Mouse (Mus musculus) testis, adult 2 months (tissue): ENCODE measurements at regions not wholly inside any gene's neighbourhood (a gene's known extent, or its start where the extent isn't known, plus 50 kb on each side); places are given as distances from the start of the nearest gene placed in this dataset.

Experiments
- H3K27ac ChIP-seq: fragments of 200-500 bp; 2 replicates; pipeline ENCODE4 v1.5.1; 2012; ENCODE audit warnings: low read depth, low read length; ENCODE audit not compliant: control insufficient read depth, insufficient read depth
- H3K27me3 ChIP-seq: fragments of 200-500 bp; 2 replicates; pipeline ENCODE4 v1.6.1; 2012; ENCODE audit warnings: mild to moderate bottlenecking, low read length, moderate library complexity; ENCODE audit not compliant: control insufficient read depth, insufficient read depth
- H3K36me3 ChIP-seq: fragments of 200-500 bp; 2 replicates; pipeline ENCODE4 v1.6.1; 2012; ENCODE audit warnings: mild to moderate bottlenecking, low read length; ENCODE audit not compliant: control insufficient read depth, insufficient read depth
- H3K4me1 ChIP-seq: fragments of 200-500 bp; 2 replicates; pipeline ENCODE4 v1.6.1; 2012; ENCODE audit warnings: low read length; ENCODE audit not compliant: control insufficient read depth, insufficient read depth
- H3K4me3 ChIP-seq: fragments of 200-500 bp; 2 replicates; pipeline ENCODE4 v1.5.1; 2012; ENCODE audit warnings: low read depth, mild to moderate bottlenecking, low read length, moderate library complexity, mixed read lengths; ENCODE audit not compliant: control insufficient read depth
- CTCF ChIP-seq: fragments of 200-500 bp; IDR thresholded peaks from 2 replicates; pipeline ENCODE4 v1.5.1; 2012; ENCODE audit warnings: low read depth, mild to moderate bottlenecking, inconsistent platforms, low read length, moderate library complexity; ENCODE audit not compliant: control insufficient read depth, insufficient read depth, insufficient replicate concordance
- POLR2A ChIP-seq: fragments of 200-500 bp; IDR thresholded peaks from 2 replicates; pipeline ENCODE4 v1.6.1; 2012; ENCODE audit warnings: low read depth, mild to moderate bottlenecking, inconsistent platforms, low read length, moderate library complexity; ENCODE audit not compliant: control insufficient read depth

GRCm38 (mm10) chr4:4380024-4380590 is 302.8 kb upstream of the Sdr16c6 start:
- no peaks in the 10 kb centered on the region for H3K27me3 ChIP-seq
- H3K4me1 ChIP-seq: no peaks in the 10 kb centered on the region
- H3K27ac ChIP-seq: no peak overlapping the region
- TF ChIP-seq POLR2A (no peak), CTCF (no peak)
- no peak overlapping the region for H3K4me3 ChIP-seq
- no peaks in the 10 kb centered on the region for H3K36me3 ChIP-seq

GRCm38 (mm10) chr4:4335216-4335615 is 257.9 kb upstream of the Sdr16c6 start:
- H3K36me3 ChIP-seq: no peaks in the 10 kb centered on the region

DNA sequence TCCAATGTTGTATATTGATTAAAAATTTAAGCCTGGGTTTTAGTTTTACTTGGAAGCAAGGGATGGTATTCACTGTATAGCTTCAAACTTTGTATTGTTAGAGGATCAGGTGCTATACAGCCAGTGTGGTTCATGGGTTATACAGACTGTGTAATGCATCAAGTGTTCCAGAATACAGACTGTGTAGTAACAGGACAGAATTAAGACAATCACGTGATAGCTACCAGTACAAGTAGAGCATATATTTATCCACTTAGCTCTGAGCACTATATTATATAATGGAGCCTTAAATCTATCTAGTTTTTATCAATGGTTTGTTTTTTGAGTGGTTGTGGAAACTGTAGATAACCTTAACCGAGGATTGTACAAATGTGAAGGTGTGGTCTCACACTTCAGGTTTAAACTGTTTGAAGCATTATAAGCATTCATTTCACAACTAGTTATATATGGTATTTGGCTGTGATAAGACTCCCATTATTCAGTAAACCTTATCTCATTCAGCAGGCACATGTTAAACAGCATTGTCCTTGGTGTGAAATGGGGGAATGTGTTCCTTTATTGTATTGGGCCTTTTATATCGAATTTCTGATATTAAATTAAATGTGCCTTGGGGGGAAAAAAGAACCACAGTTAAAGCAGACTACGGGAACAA is 256.3 kb upstream of the Sdr16c6 start:
- Histone ChIP-seq H3K27me3 (no peaks in the 10 kb centered on the region), H3K36me3 (no peaks in the 10 kb centered on the region), H3K4me1 (no peaks in the 10 kb centered on the region), H3K4me3 (no peak overlapping the region), H3K27ac (no peak overlapping the region)
- TF ChIP-seq POLR2A (no peak), CTCF (no peak)

More at GRCm38 (mm10) chr4:4335216-4335615, 257.9 kb upstream of the Sdr16c6 start:
- no peak for TF ChIP-seq POLR2A
- TF ChIP-seq CTCF: no peak
- Histone ChIP-seq H3K27me3 (no peaks in the 10 kb centered on the region), H3K4me3 (no peak overlapping the region), H3K4me1 (no peaks in the 10 kb centered on the region), H3K27ac (no peak overlapping the region)

- Histone ChIP-seq H3K4me3 (no peak overlapping the region), H3K27ac (no peak overlapping the region), H3K36me3 (no peaks in the 10 kb centered on the region), H3K4me1 (no peaks in the 10 kb centered on the region), H3K27me3 (no peaks in the 10 kb centered on the region)
- TF ChIP-seq POLR2A (no peak), CTCF (no peak)
Measured at GRCm38 (mm10) chr4:4331105-4331504, 253.8 kb upstream of the Sdr16c6 start.

- no peak for TF ChIP-seq CTCF
- TF ChIP-seq POLR2A: no peak
- H3K4me3 ChIP-seq: no peak overlapping the region
- H3K4me1 ChIP-seq: no peaks in the 10 kb centered on the region
- H3K36me3 ChIP-seq: no peaks in the 10 kb centered on the region
- no peaks in the 10 kb centered on the region for H3K27me3 ChIP-seq
- no peak overlapping the region for H3K27ac ChIP-seq
Measured at GRCm38 (mm10) chr4:4315651-4316411, 238.5 kb upstream of the Sdr16c6 start.

- Histone ChIP-seq H3K4me3 (no peak overlapping the region), H3K36me3 (no peaks in the 10 kb centered on the region), H3K27me3 (no peaks in the 10 kb centered on the region), H3K27ac (no peak overlapping the region), H3K4me1 (no peaks in the 10 kb centered on the region)
- TF ChIP-seq CTCF (no peak), POLR2A (no peak)
Measured at GRCm38 (mm10) chr4:4311496-4311895, 234.2 kb upstream of the Sdr16c6 start.

GRCm38 (mm10) chr4:4306922-4307321 is 229.6 kb upstream of the Sdr16c6 start:
- H3K4me1 ChIP-seq: no peaks in the 10 kb centered on the region
- H3K4me3 ChIP-seq: no peak overlapping the region
- no peaks in the 10 kb centered on the region for H3K27me3 ChIP-seq
- no peak overlapping the region for H3K27ac ChIP-seq
- TF ChIP-seq POLR2A: no peak
- TF ChIP-seq CTCF: no peak
- no peaks in the 10 kb centered on the region for H3K36me3 ChIP-seq
